In the genomic region with DNA sequence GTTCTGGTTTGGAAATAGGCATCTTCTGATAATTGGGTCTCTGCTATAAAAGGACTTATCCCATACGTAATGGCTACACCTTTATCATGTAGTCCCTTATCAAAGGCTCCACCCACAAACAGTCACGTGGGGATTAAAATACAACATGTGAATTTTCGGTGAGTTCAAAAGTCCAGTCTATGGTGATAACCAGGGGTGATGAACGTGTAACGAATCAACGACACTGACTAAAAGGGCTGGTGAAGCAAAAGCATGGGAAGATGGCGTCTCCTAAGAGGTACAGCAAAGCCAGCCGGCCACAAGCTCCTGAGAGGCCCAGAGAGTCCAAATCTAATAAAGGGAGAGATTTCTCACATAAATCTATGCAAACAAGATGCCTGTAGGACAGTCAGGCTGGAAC, we compare ENCODE assay signal across 23 mouse cellular contexts.
"Had no signal": no experiment of that assay in that cellular context is flagged by ENCODE, and none has a peak within 500 bp of the region (broad histone marks: within the 10 kb centered on the region; RNA-seq: fewer than 3 reads in every experiment).

No protein-coding gene starts in this region.

- H3K4me3 ChIP-seq: lung, embryonic 15.5 days; midbrain, embryonic 10.5 days; midbrain, embryonic 12.5 days; myocyte; neural tube, embryonic 13.5 days; neural tube, embryonic 15.5 days; stomach, embryonic 15.5 days had no signal

- H3K9ac ChIP-seq: liver, postnatal 0 days; lung, embryonic 15.5 days; midbrain, embryonic 12.5 days; neural tube, embryonic 13.5 days; neural tube, embryonic 15.5 days; stomach, embryonic 15.5 days had no signal

- H3K27me3 ChIP-seq: lung, embryonic 15.5 days; midbrain, embryonic 12.5 days; neural tube, embryonic 13.5 days; neural tube, embryonic 15.5 days; stomach, embryonic 15.5 days had no signal

- ATAC-seq: liver, postnatal 0 days; lung, postnatal 0 days; midbrain, embryonic 16.5 days had no signal

- H3K4me2 ChIP-seq: lung, embryonic 15.5 days; midbrain, embryonic 12.5 days; neural tube, embryonic 13.5 days; neural tube, embryonic 15.5 days; stomach, embryonic 15.5 days had no signal

- DNase-seq: liver, postnatal 0 days; lung, adult 2 months; lung, postnatal 14 days; lung, postnatal 4 days; midbrain, embryonic 14.5 days; retina, postnatal 1 day; right cerebral cortex, adult 18-20 months; right cerebral cortex, postnatal 25 days; right cerebral cortex, postnatal 4 days; spleen, adult 18-20 months; thymus, adult 2 months; thymus, postnatal 25 days; thymus, postnatal 4 days had no signal

- H3K36me3 ChIP-seq: lung, embryonic 15.5 days; midbrain, embryonic 10.5 days; midbrain, embryonic 12.5 days; neural tube, embryonic 13.5 days; neural tube, embryonic 15.5 days; stomach, embryonic 15.5 days had no signal

- H3K27ac ChIP-seq: lung, embryonic 15.5 days; midbrain, embryonic 10.5 days; midbrain, embryonic 12.5 days; neural tube, embryonic 13.5 days; neural tube, embryonic 15.5 days; stomach, embryonic 15.5 days; stomach, postnatal 0 days had no signal

- H3K9me3 ChIP-seq: lung, embryonic 15.5 days; neural tube, embryonic 15.5 days; stomach, embryonic 15.5 days had no signal

- H3K4me1 ChIP-seq: lung, embryonic 15.5 days had no signal
